Mouse (Mus musculus) liver, embryonic 14.5 days (tissue): ENCODE measurements around the gene Cux2.

Experiments
- CTCF ChIP-seq: IDR thresholded peaks from 2 replicates; pipeline ENCODE4 v1.5.1; 2016; ENCODE audit warnings: antibody characterized with exemption, low read depth, control low read depth
- EP300 ChIP-seq: IDR thresholded peaks from 2 replicates; pipeline ENCODE4 v1.6.1; 2016; ENCODE audit warnings: antibody characterized with exemption, low read depth

DNA sequence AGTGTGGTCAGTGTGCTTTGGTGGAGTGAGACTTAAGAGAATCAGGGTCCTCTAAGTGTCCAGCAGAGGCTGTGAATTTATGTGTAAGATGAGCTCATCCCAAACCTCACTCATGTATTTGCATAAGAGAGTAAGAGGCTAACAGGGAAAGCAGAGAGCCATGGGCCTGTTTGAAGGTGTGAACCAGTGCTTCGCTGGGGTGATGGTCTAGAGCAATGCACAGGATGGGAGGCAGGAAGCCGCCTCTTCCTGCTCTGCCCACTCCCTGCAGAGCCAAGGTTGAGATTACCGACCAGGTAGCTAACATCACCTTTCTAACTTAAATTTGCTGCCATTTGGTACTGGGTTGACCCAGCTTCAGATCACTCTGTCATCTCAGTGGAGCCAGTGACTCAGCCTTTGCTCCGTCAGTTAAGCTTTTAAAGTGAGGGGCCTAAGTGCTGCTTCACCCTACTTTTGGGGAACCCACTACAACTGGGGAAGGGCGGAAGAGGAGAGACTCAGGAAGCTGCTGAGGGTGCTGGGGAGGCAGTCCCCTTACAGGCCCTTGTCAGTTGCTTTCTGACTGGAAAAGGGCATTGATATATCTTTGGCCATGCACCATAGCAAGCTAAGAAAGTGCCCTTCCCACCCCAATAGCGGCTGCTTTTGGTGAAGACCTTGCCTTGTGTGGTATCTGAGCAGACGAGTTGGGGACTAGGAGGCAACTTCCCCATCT lies 237.2 kb downstream of the Cux2 start:
- no peak for TF ChIP-seq CTCF
- no peak for TF ChIP-seq EP300
